Mouse (Mus musculus): ENCODE measurements around the gene Arf3. TPM values are rescaled to one million over a fixed set of nuclear protein-coding genes. Genes with fewer than 3 reads are reported as not detected.
"Not testable (repeated sequence)": the region's sequence is repeated elsewhere in the genome, so short reads cannot be mapped to it uniquely, and the experiment has no call there.

The Arf3 gene
- total RNA-seq (2021), result 1 to 10 TPM; 7.4 to 8.2 TPM
- long read RNA-seq, experiment 1, full-length matches to known transcripts, result 1 of 1 reads
- long read RNA-seq, experiment 1, partial matches to known transcripts, result 0 of 1 reads
- long read RNA-seq, experiment 1, other reads (novel, unspliced or antisense), result 0 of 1 reads
- long read RNA-seq, experiment 2, full-length matches to known transcripts, result 1 of 4 reads
- long read RNA-seq, experiment 2, partial matches to known transcripts, result 0 of 4 reads
- long read RNA-seq, experiment 2, other reads (novel, unspliced or antisense), result 3 of 4 reads

DNA sequence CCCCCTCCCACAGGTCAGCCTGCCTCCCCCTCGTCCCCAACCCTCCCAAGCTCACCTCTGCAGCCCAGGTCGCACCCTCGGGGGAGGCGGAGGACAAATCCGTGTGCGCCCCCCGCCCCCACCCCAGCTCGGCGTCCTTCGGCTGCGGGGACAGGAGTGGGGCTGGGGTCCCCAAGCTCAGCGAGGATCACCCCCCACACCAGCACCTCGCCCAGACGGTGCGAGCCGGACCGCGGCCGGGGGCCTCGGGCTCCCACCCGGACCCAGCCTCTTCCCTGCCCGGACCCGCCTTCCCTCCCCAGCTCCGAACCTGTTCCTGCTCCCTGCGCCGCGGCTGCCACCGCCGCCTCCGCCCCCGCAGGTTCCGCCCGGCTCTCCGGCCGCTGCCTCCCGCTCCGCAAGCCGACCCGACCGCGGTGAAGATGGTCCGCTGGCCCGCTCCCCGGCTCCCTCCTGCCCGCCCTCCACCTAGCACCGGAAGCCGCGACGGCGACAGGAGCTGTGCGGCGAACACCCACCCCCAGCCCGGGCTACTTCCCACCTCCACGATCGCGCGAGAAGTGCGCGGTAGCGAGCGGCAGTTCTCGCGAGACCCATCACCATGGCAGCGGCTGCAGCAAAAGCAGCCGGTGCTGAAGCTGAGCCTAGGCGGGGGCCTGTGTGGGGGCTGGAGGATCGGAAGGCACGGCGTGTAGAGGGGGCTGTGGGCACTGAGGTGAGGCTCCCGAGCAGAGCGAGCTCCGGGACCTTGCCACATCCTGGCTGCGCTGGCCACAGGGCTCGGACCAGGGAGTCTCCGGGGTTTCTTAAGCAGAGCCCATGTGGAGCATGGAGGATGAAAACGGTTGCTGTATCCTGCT lies at the start of gene Arf3:
TSS of gene Arf3 (minus strand) at position 545 of the 860 bp plus-strand sequence.
- intact Hi-C loops (cut with DNase I), result loop anchor here (10.0 kb wide), 1 partner anchor 1492 kb away; no protein-coding TSS in a partner anchor
- peak; percentile 93 to 94 for DNase-seq

DNA sequence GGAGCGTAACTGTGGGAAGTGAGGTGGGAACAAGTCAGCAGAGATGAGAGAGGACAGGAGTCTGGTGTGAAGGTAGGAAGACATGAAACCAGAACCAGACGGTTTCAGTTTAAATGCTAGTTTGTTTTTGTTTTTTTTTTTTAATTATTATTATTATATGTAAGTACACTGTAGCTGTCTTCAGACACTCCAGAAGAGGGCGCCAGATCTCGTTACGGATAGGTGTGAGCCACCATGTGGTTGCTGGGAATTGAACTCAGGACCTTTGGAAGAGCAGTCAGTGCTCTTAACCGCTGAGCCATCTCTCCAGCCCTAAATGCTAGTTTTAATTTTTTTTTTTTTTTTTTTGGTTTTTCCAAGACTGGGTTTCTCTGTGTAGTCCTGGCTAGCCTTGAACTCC lies 47.2 kb upstream of the Arf3 start:
- DNase-seq; intact Hi-C loops (cut with DNase I): not testable (repeated sequence)

DNA sequence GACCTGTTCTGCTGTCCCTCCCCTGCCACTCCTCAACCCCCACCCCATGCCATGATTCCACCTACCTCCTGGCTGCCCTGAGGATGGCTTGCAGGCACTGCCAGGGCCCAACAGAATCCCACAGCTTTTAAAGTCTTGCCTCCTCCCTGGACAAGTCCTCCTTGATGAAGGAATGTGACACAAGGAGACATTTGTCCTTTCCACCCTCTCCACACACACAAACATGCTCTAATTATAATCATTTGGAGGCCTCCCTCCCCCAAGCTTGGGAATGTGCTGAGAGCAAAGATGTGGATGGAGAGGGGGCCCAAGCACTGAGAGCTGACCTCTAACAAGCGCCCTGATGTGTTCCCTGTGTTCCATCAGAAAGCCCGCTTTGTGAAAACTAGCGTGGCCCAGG lies 46.4 kb upstream of the Arf3 start, which contains the start of gene Ddn:
TSS of gene Ddn (minus strand) at position 101 of the 400 bp plus-strand sequence.
- intact Hi-C loops (cut with DNase I), result no loop called here
- DNase-seq, result no peak

DNA sequence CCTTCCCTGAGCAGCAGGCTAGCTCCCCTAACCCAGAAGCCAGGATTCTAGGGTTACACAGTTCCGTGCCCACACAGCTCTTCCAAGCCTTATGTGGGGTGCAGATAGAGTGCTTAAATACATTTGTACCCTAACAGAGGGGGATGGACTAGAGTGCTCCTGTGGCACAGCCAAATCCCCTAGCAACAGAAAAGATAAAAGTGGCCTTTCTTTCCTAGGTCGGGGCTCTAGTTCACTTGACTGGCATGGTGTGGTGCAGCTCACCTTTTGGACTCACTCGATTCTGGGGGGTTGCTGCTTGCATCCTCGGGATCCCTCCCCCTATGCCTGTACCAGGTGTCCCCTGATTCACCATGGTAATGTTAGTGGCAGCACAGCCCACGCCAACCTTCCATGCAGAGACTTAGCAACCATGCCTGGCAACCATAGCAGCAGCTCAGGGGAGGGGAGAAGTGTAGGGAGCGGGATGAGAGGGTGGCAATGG lies 45.7 kb upstream of the Arf3 start:
- intact Hi-C loops (cut with DNase I), result no loop called here
- DNase-seq, result no peak

DNA sequence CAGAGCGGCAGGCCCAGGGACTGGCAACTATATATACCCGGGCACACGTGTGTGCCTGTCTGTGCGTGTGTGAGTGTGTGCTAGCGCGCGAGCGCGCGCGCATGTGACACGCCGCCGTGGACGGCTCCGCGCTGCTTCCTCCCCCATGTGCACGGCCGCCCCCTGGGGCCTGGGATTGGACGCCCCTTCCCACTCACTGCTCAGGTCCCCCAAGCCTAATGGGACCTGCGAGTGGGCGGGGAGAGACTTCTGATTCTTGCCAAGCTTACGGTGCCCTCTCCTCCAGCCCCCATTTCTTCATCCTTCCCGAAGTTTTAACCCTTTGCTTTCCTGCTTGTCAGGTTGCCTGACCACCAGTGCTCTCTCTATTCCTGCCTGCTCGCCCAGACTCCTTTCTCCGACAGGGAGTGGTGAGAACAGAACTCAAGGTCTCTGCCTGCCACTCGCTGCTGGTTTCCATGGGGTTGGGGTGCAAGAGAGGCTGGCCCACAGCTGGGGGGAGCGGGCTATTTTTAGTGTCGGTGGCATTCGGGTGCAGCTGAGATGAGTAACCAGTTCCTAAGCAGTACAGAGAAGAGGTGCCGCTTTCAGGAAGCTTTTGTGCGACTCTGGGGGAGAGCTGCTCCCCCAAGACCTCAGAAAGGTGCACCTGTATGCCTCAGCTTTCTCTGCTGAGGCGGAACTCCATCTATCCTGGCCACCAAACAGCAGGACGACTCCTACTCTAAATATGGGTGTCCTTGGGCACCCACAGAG lies 45.1 kb upstream of the Arf3 start:
- no peak for DNase-seq
- intact Hi-C loops (cut with DNase I), result no loop called here

DNA sequence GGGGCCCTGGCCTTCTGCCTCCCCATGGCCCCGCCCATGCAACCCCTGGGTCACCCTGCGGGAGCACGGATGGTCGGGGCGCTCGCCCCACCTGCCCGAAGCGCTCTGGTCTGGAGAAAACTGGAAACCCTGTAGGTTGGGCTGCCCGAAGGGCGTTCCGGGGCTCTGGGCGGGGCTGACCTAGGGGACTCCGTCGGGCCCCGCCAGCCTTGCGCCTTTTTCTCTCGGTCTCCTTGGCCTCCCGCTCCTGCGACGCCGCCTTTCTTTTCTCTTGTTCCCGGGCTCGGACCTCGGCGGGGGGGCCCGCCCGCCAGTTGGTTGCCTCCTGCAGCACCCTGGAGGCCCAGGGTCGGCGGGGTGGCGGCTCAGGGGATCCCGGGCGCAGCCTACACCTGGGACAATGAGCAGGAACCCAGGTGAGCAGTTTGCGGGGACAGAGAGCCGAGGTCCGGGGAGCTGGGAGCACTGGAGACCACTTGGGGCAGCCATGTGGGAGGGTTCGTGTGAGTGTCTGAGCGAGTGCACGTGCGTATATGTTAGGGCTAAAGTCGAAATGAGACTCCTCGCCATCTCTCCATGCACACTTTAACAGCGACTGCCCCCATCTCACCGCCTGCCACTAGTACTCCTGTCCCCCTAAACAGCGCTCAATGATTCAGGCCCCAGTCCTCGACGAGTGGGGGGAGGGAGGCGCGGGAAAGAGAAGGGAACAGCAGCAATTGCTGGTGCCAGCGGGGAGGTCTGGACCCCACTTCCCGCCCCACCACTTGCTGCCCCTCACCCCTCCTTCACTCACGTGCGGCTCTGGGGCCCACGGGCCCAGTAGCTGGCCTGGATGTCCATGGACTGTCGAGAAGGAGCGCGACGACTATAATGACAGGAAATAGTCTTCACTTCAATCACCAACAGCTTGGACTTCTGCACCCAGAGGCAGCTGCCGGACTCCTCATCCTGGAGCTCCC lies 44.1 kb upstream of the Arf3 start:
- intact Hi-C loops (cut with DNase I), result no loop called here

DNA sequence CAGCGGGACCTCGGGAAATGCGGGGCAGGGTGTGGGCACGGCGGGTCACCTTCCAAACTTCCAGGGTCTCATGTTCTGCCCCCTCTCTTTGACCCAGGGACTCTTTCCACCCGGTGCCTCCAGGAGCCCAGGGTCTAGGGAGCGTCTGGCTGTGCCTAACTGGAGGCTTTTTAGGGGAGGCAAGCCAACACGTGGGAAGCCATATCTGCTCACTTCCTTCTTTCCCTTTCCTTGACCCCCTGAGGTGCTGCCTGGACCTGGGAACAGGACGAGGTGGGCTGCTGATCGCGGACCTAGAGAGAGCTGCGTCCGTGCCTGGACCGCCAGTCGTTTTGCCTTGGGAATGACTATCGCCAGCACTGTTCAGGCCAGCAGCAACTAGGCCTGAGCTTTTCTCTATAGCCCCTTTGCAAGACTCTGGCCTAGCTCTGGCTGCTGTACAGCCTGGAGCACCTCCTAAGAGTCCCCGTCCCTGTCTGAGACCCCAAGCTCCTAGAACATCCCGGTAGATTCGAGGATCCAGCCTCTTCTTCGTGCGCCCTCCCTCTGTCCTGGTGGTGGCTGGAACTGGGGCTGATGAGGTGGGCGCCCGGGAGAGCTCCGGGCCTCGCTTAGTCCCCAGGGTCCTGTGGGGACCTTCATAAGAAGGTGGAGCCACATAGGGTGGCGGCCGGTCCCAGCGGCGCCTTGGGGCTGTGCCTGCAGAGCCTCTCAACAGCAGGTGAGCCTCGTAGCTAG lies 43.2 kb upstream of the Arf3 start:
- DNase-seq, result no peak
- intact Hi-C loops (cut with DNase I), result no loop called here

More for the DNA sequence above, 44.1 kb upstream of the Arf3 start:
- DNase-seq, result no peak

DNA sequence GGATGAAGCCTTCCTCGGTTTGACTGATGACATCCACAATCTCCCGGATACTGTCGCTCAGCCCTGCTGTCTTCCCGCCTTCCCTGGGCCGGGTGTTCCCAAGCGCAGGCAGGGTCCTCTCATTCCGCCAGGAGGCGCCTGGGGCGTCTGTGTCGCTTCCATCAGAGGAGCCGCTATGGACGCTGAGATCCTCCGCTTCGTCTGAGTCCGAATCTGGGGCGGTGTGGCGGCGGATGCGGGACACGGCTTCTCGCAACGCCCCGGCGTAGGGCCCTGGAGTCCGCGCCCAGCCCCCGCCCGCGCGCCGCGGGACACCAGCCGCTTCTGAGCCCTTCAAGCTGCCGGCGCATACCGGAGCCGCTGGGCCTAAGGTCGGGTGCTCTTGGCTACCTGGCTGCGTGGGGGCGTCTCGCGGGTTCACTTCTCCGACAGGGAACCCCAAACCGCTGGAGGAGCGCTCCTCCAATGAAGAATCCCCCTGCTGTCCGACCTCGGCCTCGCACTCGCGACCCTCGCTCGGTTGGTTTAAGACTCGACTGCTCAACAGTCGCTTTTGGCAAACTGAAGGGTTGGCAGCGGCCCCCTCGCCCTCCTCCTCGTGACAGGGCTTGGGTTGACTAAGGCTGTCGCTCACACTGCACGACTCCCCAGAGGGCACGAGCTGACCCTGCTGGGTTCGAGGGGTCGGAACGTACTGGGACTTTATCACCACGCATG lies 42.5 kb upstream of the Arf3 start:
- intact Hi-C loops (cut with DNase I), result no loop called here
- DNase-seq, result peak; percentile 53 to 60

DNA sequence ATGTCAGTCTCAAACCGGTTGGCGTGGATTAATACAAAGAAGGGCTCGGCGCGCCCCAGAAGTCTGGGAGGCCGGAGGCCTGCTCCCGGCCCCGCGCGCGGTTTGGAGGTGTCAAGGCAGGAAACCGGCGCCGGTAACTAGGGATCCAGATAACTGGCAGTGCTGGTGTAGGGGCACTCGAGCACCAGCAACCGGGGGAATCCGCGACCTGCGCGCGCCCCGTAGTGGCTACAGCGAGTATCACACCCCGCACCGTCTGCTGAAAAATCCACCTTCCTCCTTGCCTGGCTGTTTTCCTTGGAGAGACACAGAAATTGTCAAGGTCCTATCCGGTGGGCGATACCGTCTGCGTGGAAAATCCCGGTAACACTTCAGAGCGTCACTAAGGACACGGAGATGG lies 41.0 kb upstream of the Arf3 start:
- intact Hi-C loops (cut with DNase I), result loop anchor here (5.0 kb wide), 1 partner anchor 142 kb away; the partner anchor contains the start of gene Ddx23
- peak; percentile 55 to 83 for DNase-seq

DNA sequence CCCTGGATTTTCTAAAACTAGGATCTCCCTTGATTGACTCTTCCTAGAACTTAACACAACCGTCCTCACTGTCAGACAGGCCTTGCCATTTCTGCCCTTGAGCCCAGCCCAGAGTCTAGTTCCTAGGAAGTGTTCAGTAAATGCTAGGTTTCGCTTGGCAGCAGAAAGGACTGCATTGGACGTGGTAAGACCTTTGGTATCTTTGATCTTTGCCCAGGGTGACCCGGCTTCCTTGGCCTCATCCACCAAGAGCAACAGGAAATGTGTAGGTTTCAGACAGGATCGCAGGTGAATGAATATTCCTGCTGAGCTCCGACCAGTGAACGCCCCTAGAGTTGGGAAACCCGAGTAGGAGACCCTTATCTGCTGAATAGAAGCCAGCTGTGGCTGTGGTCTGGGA lies 39.9 kb upstream of the Arf3 start:
- intact Hi-C loops (cut with DNase I), result loop anchor here (5.0 kb wide), 1 partner anchor 141 kb away; the partner anchor contains the start of gene Ddx23
- no peak for DNase-seq

DNA sequence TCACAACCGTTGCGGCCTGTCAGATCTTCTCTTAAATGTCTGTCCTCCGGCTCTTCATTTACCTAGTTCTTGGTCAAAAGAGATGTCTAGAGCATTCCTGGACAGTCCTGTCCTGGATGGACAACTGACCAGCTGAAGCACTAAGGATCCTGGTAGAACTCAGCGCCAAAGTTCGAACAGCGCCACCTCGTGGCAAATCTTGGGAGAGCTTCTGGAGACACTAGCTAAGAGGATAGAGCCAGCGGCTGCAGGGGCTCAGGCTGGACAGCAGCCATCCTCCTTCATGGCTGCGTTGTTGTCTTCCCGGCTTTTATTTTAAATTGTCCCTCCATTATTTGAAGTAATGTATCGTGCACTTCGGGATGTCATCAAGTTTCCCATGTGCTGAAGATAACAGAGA lies 36.4 kb upstream of the Arf3 start:
- intact Hi-C loops (cut with DNase I), result no loop called here
- DNase-seq, result peak; percentile 68 to 83

DNA sequence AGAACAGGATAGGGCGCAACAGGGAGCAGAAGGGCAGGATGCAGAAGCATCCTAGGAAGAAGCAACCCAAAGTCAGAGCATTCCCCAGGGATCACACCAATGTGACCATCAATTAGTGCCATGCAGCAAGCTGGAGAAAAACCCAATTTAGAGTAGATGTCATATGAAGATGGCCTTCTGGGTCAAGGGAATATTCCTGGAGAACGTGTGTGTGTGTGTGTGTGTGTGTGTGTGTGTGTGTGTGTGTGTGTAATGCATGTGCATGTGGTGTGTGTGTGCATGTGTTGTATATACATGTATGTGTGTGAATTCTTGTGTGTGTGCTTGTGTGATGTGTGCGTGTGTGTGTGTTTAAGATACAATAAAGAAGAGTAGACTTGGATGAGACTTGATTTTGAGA lies 35.9 kb upstream of the Arf3 start:
- no peak for DNase-seq
- intact Hi-C loops (cut with DNase I), result no loop called here

DNA sequence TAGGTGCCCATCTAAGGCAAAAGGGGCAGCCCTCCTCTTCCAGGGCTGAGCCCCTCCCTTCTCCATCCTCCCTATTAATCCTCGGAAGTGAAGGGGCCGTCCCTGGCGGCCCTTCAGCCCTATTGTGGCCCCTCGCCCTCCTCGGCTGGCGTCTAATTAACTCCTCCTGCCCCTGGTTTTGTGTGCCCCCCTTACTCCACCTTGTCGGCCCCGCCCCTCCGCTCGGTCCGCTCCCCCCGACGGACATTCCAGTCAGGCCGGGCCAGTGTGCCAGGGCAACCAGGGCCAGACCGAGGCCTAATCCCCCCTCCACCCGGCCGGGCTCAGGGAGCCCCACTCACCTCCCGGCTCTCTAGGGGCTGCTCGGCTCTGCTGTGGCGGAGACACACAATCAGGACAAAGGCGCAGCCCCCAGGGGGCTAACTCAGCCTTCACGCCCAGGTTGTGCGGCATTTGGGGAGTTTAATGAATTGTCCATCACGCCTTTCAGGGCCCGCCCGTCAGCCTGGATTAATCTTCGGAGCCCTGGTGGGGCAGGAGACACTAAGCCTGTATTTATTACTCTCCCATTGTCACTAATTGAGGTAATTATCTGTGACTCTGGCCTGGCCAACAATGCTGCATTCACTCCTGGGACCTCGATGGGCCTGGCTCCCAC lies 35.0 kb upstream of the Arf3 start:
- intact Hi-C loops (cut with DNase I), result no loop called here

DNA sequence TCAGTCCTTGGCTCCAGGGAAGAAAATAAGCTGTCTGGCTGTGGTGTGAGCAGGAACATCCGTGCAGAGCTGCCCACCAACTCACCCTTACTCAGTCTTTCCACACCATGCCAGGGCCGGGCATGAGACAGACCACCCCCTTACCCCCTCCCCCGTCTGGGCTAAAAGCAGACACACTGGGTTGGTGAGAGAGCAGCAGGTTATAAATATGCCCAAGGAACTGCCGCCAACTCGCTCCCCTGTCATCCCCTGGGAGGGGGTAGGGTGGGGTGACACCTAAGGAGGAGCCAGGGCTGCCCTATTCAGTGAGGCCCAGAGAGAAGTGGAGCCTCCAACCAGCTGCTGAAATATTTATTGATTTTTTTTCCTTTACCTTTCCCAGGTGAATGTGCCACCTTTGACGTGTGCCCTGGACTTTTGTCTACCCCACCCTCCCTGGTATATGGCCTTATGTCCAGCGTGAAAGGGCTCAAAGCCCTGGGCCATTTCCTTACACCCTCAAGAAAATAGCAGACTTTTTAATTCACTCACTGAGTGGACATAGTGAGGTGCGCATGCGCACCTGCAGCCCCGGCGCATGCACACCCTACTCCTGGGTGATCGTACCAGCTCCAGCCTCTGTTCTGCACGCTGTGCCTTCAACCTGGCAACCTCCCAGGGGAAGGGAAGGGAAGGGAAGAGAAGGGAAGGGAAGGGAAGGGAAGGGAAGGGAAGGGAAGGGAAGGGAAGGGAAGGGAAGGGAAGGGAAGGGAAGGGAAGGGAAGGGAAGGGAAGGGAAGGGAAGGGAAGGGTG lies 34.0 kb upstream of the Arf3 start:
- no peak for DNase-seq
- intact Hi-C loops (cut with DNase I), result no loop called here

More for the DNA sequence above, 35.0 kb upstream of the Arf3 start:
- no peak for DNase-seq

DNA sequence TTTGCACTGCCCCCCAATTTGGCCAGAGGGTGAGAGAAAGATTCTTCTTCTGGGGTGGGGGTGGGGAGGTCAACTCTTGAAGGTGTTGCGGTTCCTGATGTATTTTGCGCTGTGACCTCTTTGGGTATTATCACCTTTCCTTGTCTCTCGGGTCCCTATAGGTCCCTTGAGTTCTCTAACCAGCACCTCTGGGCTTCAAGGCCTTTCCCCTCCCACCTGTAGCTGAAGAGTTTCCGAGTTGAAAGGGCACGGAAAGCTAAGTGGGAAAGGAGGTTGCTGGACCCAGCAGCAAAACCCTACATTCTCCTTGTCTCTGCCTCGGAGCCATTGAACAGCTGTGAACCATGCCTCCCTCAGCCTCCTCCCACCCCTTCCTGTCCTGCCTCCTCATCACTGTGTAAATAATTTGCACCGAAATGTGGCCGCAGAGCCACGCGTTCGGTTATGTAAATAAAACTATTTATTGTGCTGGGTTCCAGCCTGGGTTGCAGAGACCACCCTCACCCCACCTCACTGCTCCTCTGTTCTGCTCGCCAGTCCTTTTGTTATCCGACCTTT lies 30.2 kb upstream of the Arf3 start:
- intact Hi-C loops (cut with DNase I), result no loop called here
- DNase-seq, result no peak

DNA sequence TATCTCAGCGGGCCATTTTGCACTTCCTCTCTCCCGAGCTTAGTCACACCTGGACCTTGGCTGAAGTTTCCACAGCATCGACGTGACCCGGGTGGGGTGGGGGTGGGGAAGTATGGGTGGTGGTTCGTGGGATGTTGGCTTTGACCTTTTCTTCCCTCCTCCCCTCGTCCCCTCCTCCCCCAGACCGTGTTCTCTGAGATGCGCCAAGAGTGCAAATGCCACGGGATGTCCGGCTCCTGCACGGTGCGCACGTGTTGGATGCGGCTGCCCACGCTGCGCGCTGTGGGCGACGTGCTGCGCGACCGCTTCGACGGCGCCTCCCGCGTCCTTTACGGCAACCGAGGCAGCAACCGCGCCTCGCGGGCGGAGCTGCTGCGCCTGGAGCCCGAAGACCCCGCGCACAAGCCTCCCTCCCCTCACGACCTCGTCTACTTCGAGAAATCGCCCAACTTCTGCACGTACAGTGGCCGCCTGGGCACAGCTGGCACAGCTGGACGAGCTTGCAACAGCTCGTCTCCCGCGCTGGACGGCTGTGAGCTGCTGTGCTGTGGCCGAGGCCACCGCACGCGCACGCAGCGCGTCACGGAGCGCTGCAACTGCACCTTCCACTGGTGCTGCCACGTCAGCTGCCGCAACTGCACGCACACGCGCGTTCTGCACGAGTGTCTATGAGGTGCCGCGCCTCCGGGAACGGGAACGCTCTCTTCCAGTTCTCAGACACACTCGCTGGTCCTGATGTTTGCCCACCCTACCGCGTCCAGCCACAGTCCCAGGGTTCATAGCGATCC lies 29.4 kb upstream of the Arf3 start:
- intact Hi-C loops (cut with DNase I), result no loop called here
- no peak for DNase-seq

Measured in gastrocnemius, postnatal 36 days (tissue).